Mouse (Mus musculus) CH12.LX (cell line): ENCODE data around the gene Ormdl2. TPM values are rescaled to one million over a fixed set of nuclear protein-coding genes. Genes with fewer than 3 reads are reported as not detected.
A peak's percentile ranks its signal among the peaks of the same experiment; 100 is the strongest.

ENCODE experiments used
- DNase-seq: peaks from one replicate; pipeline ENCODE4 v3.0.0-alpha.2; 2013; ENCODE audit errors: extremely low read depth
- H3K27ac ChIP-seq: 2 replicates; pipeline ENCODE4 v1.5.1; 2012; ENCODE audit warnings: low read depth, mild to moderate bottlenecking, control low read depth, moderate library complexity; ENCODE audit not compliant: insufficient read depth
- H3K27me3 ChIP-seq: replicated peaks from 2 replicates; pipeline ENCODE3; 2012; ENCODE audit warnings: inconsistent platforms
- H3K36me3 ChIP-seq, 2 experiments: replicated peaks in 1 of 2; 2 replicates each; pipeline versions ENCODE3 to v1.6.1; 2012; ENCODE audit warnings: inconsistent platforms in 1 of 2, low read length in 1 of 2, mild to moderate bottlenecking in 1 of 2, mixed read lengths in 1 of 2, moderate library complexity in 1 of 2; ENCODE audit not compliant: control insufficient read depth in 1 of 2, insufficient read depth in 1 of 2
- H3K4me1 ChIP-seq, 2 experiments: 2 replicates each; pipeline ENCODE4 v1.6.1; 2012; ENCODE audit warnings: inconsistent platforms in 1 of 2, moderate library complexity in 1 of 2; ENCODE audit not compliant: insufficient read depth in 2 of 2, control insufficient read depth in 1 of 2
- H3K4me2 ChIP-seq: 2 replicates; pipeline ENCODE4 v1.6.1; 2012; ENCODE audit warnings: low read depth, mild to moderate bottlenecking, control low read depth; ENCODE audit not compliant: poor library complexity, insufficient read depth, severe bottlenecking
- H3K4me3 ChIP-seq, 3 experiments: fragments of 150-350 bp in 1 of 3; sonication (generic) in 1 of 3; replicated peaks in 1 of 3; 2 replicates each; pipeline versions ENCODE3 to v1.5.1; 2011 to 2012; ENCODE audit warnings: low read depth in 2 of 3, low read length in 2 of 3, mild to moderate bottlenecking in 2 of 3, moderate library complexity in 2 of 3, control low read depth in 1 of 3, improper control_type of control experiment in 1 of 3, inconsistent platforms in 1 of 3, mixed read lengths in 1 of 3; ENCODE audit not compliant: poor library complexity in 1 of 3
- H3K79me2 ChIP-seq: replicated peaks from 2 replicates; pipeline ENCODE4 v1.6.1; 2012; ENCODE audit warnings: mild to moderate bottlenecking, moderate library complexity; ENCODE audit not compliant: control insufficient read depth, poor library complexity, insufficient read depth, severe bottlenecking; ENCODE audit errors: extremely low read depth
- H3K9ac ChIP-seq: 2 replicates; pipeline ENCODE4 v1.6.1; 2012; ENCODE audit warnings: low read depth, mild to moderate bottlenecking, control low read depth, moderate library complexity; ENCODE audit not compliant: insufficient read depth
- H3K9me3 ChIP-seq: replicated peaks from 2 replicates; pipeline ENCODE3; 2012; ENCODE audit warnings: low read length, inconsistent platforms, mixed read lengths
- BHLHE40 ChIP-seq: IDR thresholded peaks from 2 replicates; pipeline ENCODE4 v1.6.1; 2011; ENCODE audit warnings: mild to moderate bottlenecking, low read depth, low read length, improper control_type of control experiment
- CHD2 ChIP-seq: IDR thresholded peaks from 2 replicates; pipeline ENCODE4 v1.6.1; 2011; ENCODE audit warnings: low read length, improper control_type of control experiment
- CTCF ChIP-seq, 2 experiments: IDR thresholded peaks in 1 of 2; conservative IDR thresholded peaks in 1 of 2; 2 replicates each; pipeline ENCODE4 v1.5.1; 2011 to 2012; ENCODE audit warnings: low read depth in 2 of 2, low read length in 2 of 2, improper control_type of control experiment in 1 of 2, inconsistent platforms in 1 of 2, mild to moderate bottlenecking in 1 of 2, moderate library complexity in 1 of 2
- HCFC1 ChIP-seq: IDR thresholded peaks from 2 replicates; pipeline ENCODE4 v1.6.1; 2012; ENCODE audit warnings: low read depth, mild to moderate bottlenecking, inconsistent platforms, low read length, improper control_type of control experiment
- IRF4 ChIP-seq: IDR thresholded peaks from 2 replicates; pipeline ENCODE4 v1.6.1; 2014; ENCODE audit warnings: low read depth, mild to moderate bottlenecking, inconsistent platforms, low read length, improper control_type of control experiment
- JUN ChIP-seq: IDR thresholded peaks from 2 replicates; pipeline ENCODE4 v1.6.1; 2011; ENCODE audit warnings: low read depth, mild to moderate bottlenecking, low read length, improper control_type of control experiment, moderate library complexity; ENCODE audit not compliant: insufficient read depth
- KAT2A ChIP-seq: IDR thresholded peaks from 2 replicates; pipeline ENCODE4 v1.6.1; 2012; ENCODE audit warnings: low read length, improper control_type of control experiment, inconsistent platforms; ENCODE audit not compliant: insufficient replicate concordance
- MAFK ChIP-seq: IDR thresholded peaks from 2 replicates; pipeline ENCODE4 v1.6.1; 2011; ENCODE audit warnings: low read length, improper control_type of control experiment; ENCODE audit not compliant: insufficient replicate concordance
- MXI1 ChIP-seq: IDR thresholded peaks from 2 replicates; pipeline ENCODE4 v1.6.1; 2011; ENCODE audit warnings: mild to moderate bottlenecking, low read depth, low read length, improper control_type of control experiment
- NRF1 ChIP-seq: IDR thresholded peaks from 2 replicates; pipeline ENCODE4 v1.6.1; 2014; ENCODE audit warnings: low read depth, mild to moderate bottlenecking, inconsistent platforms, low read length, improper control_type of control experiment, moderate library complexity
- PAX5 ChIP-seq: IDR thresholded peaks from 2 replicates; pipeline ENCODE4 v1.6.1; 2012; ENCODE audit warnings: low read length, inconsistent platforms, mixed read lengths
- POLR2AphosphoS2 ChIP-seq: IDR thresholded peaks from 2 replicates; pipeline ENCODE4 v1.6.1; 2011; ENCODE audit warnings: low read depth, low read length, improper control_type of control experiment
- RAD21 ChIP-seq: IDR thresholded peaks from 2 replicates; pipeline ENCODE4 v1.6.1; 2011; ENCODE audit warnings: low read depth, mild to moderate bottlenecking, low read length, improper control_type of control experiment, moderate library complexity
- RCOR1 ChIP-seq: conservative IDR thresholded peaks from 2 replicates; pipeline ENCODE4 v1.6.1; 2012; ENCODE audit warnings: low read depth, mild to moderate bottlenecking, inconsistent platforms, low read length, improper control_type of control experiment
- TBP ChIP-seq: conservative IDR thresholded peaks from 2 replicates; pipeline ENCODE4 v1.6.1; 2011; ENCODE audit warnings: low read depth, low read length, improper control_type of control experiment
- ZC3H11A ChIP-seq: IDR thresholded peaks from 2 replicates; pipeline ENCODE4 v1.6.1; 2012; ENCODE audit warnings: low read depth, mild to moderate bottlenecking, inconsistent platforms, low read length, improper control_type of control experiment
- ZKSCAN1 ChIP-seq: IDR thresholded peaks from 2 replicates; pipeline ENCODE4 v1.6.1; 2012; ENCODE audit warnings: low read depth, inconsistent platforms, low read length, improper control_type of control experiment, borderline replicate concordance
- ZMIZ1 ChIP-seq: IDR thresholded peaks from 2 replicates; pipeline ENCODE4 v1.6.1; 2012; ENCODE audit warnings: low read depth, mild to moderate bottlenecking, inconsistent platforms, low read length, improper control_type of control experiment
- dilution Hi-C: fragments of 300-500 bp; cut with MboI; formaldehyde crosslinking; loops from 2 replicates; pipeline ENCODE4 v1.14.3; 2020; ENCODE audit warnings: low sequenced_read_pairs; ENCODE audit not compliant: extremely low pct_unique_long_range_greater_than_20kb, extremely low pct_ligation_motif_present
- in situ Hi-C: fragments of 300-500 bp; cut with MboI; formaldehyde crosslinking; loops from 3 replicates; pipeline ENCODE4 v1.14.3; 2019; ENCODE audit warnings: low sequenced_read_pairs, low pct_ligation_motif_present, low pct_unique_long_range_greater_than_20kb, mixed read lengths
- polyA plus RNA-seq: library from polyadenylated mRNA; unstranded; fragments of >175 nt; gene quantifications from 2 replicates; pipeline ENCODE4 v1.2.1, GENCODE M21; 2012; ENCODE audit warnings: low read depth; ENCODE audit not compliant: insufficient read length
- total RNA-seq, 2 experiments: library from RNA; depleted of rRNA; stranded (reverse); fragments of 300-350 nt in 1 of 2; fragments of >200 nt in 1 of 2; gene quantifications; 2 replicates each; pipeline ENCODE4 v1.2.3; 2012 to 2014

Gene Ormdl2
- total and polyA plus RNA-seq, 3 experiments: 56.1 to 116 (median 65.8) TPM

- no peak for TF ChIP-seq TBP
- no peak for TF ChIP-seq POLR2AphosphoS2
- no peak for TF ChIP-seq RAD21
- no peak for TF ChIP-seq MAFK
- TF ChIP-seq KAT2A: no peak
- TF ChIP-seq NRF1: no peak
- no peak for TF ChIP-seq HCFC1
- no peak for TF ChIP-seq ZMIZ1
- TF ChIP-seq PAX5: no peak
- no peak for TF ChIP-seq ZC3H11A
- H3K4me2 ChIP-seq: no peak overlapping the region
- H3K36me3 ChIP-seq: peaks cover 40 to 85% of the 10 kb centered on the region in 2 experiments
- in situ Hi-C loops: loop anchor here (5.0 kb wide), 1 partner anchor 58 kb away; no protein-coding TSS in a partner anchor
- H3K4me3 ChIP-seq: no peak overlapping the region
- H3K79me2 ChIP-seq: peaks cover 7% of the 10 kb centered on the region; the same call in 1 of the 2 replicates
- dilution Hi-C loops: no loop called here
- H3K4me1 ChIP-seq: peaks cover 0 to 4% of the 10 kb centered on the region in 2 experiments; a peak in 1 of 4 replicates
- H3K9me3 ChIP-seq: no peaks in the 10 kb centered on the region
- no peak overlapping the region for H3K27ac ChIP-seq
- H3K27me3 ChIP-seq: no peaks in the 10 kb centered on the region
- DNase-seq: no peak
- H3K9ac ChIP-seq: no peak overlapping the region
Observed at GRCm38 (mm10) chr10:128839434-128839833, 18.0 kb upstream of the Ormdl2 start.

- DNase-seq: no peak
- no peaks in the 10 kb centered on the region for H3K27me3 ChIP-seq
- dilution Hi-C loops: no loop called here
Observed at GRCm38 (mm10) chr10:128837400-128837799, 16.0 kb upstream of the Ormdl2 start.

More at GRCm38 (mm10) chr10:128837400-128837799, 16.0 kb upstream of the Ormdl2 start:
- Histone ChIP-seq H3K27ac (no peak overlapping the region), H3K9ac (no peak overlapping the region), H3K36me3 (peaks cover 35 to 87% of the 10 kb centered on the region in 2 experiments), H3K4me3 (no peak overlapping the region), H3K79me2 (peaks cover 14% of the 10 kb centered on the region; the same call in 1 of the 2 replicates), H3K4me1 (no peaks in the 10 kb centered on the region), H3K9me3 (peaks cover 5% of the 10 kb centered on the region), H3K4me2 (no peak overlapping the region)
- in situ Hi-C loops: loop anchor here (5.0 kb wide), 1 partner anchor 60 kb away; no protein-coding TSS in a partner anchor
- no peak for TF ChIP-seq ZC3H11A
- TF ChIP-seq CTCF (conservative IDR thresholded peaks at IDR 0.05 in 1 of 2, IDR thresholded peaks at IDR 0.05 in 1 of 2; ENCODE audit: low read depth in 2 of 2, low read length in 2 of 2): peak in 1 of 2 experiments; percentile 24; a peak in 1 of 4 replicates
- no peak for TF ChIP-seq RCOR1
- no peak for TF ChIP-seq JUN
- no peak for TF ChIP-seq ZKSCAN1
- TF ChIP-seq IRF4: no peak
- TF ChIP-seq BHLHE40: no peak
- no peak for TF ChIP-seq CHD2
- TF ChIP-seq MXI1: no peak
